Mouse (Mus musculus) NIH3T3 (cell line): ENCODE measurements around the gene Hck.
A peak's percentile ranks its signal among the peaks of the same experiment; 100 is the strongest.

Experiments used
- DNase-seq: peaks from one replicate; pipeline ENCODE4 v3.0.0-alpha.2; 2012; ENCODE audit warnings: low read depth

Hck gene

GRCm38 (mm10) chr2:153090551-153091165 lies 17.6 kb upstream of the Hck start:
- no peak for DNase-seq

GRCm38 (mm10) chr2:153107046-153107766 lies 1.1 kb upstream of the Hck start:
- no peak for DNase-seq

GRCm38 (mm10) chr2:153107802-153108201 lies 466 bp upstream of the Hck start:
- DNase-seq, result no peak

- DNase-seq, result no peak
These were observed 1.3 kb downstream of the Hck start for GRCm38 (mm10) chr2:153109596-153109995.

- DNase-seq, result no peak
These were observed 3.0 kb downstream of the Hck start for GRCm38 (mm10) chr2:153111298-153111697.

GRCm38 (mm10) chr2:153115679-153116081 lies 7.4 kb downstream of the Hck start:
- no peak for DNase-seq

- peak; percentile 84 for DNase-seq
These were observed 8.8 kb downstream of the Hck start for GRCm38 (mm10) chr2:153117051-153117486.

- DNase-seq, result no peak
These were observed 11.2 kb downstream of the Hck start for GRCm38 (mm10) chr2:153119488-153119887.

GRCm38 (mm10) chr2:153120126-153120525 lies 11.9 kb downstream of the Hck start:
- DNase-seq, result no peak

- DNase-seq, result peak; percentile 34
These were observed 13.8 kb downstream of the Hck start for GRCm38 (mm10) chr2:153121821-153122615.

- no peak for DNase-seq
These were observed 14.4 kb downstream of the Hck start for GRCm38 (mm10) chr2:153122701-153123100.

GRCm38 (mm10) chr2:153125875-153126274 lies 17.6 kb downstream of the Hck start:
- no peak for DNase-seq

- DNase-seq, result peak; percentile 19
These were observed 22.8 kb downstream of the Hck start for GRCm38 (mm10) chr2:153131019-153131418.

GRCm38 (mm10) chr2:153134237-153134636 lies 26.0 kb downstream of the Hck start:
- DNase-seq, result peak; percentile 61

- DNase-seq, result no peak
These were observed 27.9 kb downstream of the Hck start for GRCm38 (mm10) chr2:153136211-153136610.

GRCm38 (mm10) chr2:153139158-153139557 lies 30.9 kb downstream of the Hck start:
- no peak for DNase-seq

- peak; percentile 46 for DNase-seq
These were observed 31.8 kb downstream of the Hck start for GRCm38 (mm10) chr2:153139996-153140613.

- DNase-seq, result peak; percentile 73
These were observed 34.4 kb downstream of the Hck start for GRCm38 (mm10) chr2:153142620-153143199.

GRCm38 (mm10) chr2:153145346-153145745 lies 37.1 kb downstream of the Hck start:
- DNase-seq, result no peak

- DNase-seq, result no peak
These were observed 39.0 kb downstream of the Hck start for GRCm38 (mm10) chr2:153147236-153147635.

- DNase-seq, result peak; percentile 87
These were observed 39.4 kb downstream of the Hck start for GRCm38 (mm10) chr2:153147715-153148114.

GRCm38 (mm10) chr2:153149742-153150141 lies 41.5 kb downstream of the Hck start:
- DNase-seq, result no peak
